Mouse (Mus musculus) E14TG2a.4 (cell line): ENCODE data around the gene Dpp8.

Source experiments
- H3K27me3 ChIP-seq: 2 replicates; pipeline ENCODE4 v1.6.1; 2014; ENCODE audit warnings: low read length, control low read depth; ENCODE audit not compliant: insufficient read depth
- H3K36me3 ChIP-seq: 2 replicates; pipeline ENCODE4 v1.6.1; 2014; ENCODE audit warnings: low read length, control low read depth; ENCODE audit not compliant: insufficient read depth
- H3K4me1 ChIP-seq: replicated peaks from 2 replicates; pipeline ENCODE4 v1.6.1; 2014; ENCODE audit warnings: low read depth, low read length, control low read depth
- H3K4me3 ChIP-seq: replicated peaks from 2 replicates; pipeline ENCODE4 v1.5.1; 2014; ENCODE audit warnings: mild to moderate bottlenecking, low read length
- H3K9me3 ChIP-seq: 2 replicates; pipeline ENCODE4 v1.6.1; 2014; ENCODE audit warnings: low read length, control low read depth
- CTCF ChIP-seq: conservative IDR thresholded peaks from 2 replicates; pipeline ENCODE4 v1.5.1; 2014; ENCODE audit warnings: low read length
- NANOG ChIP-seq: IDR thresholded peaks from 2 replicates; pipeline ENCODE4 v1.6.1; 2014; ENCODE audit warnings: borderline replicate concordance, low read length, mixed read lengths
- POU5F1 ChIP-seq: IDR thresholded peaks from 2 replicates; pipeline ENCODE4 v1.6.1; 2014; ENCODE audit warnings: low read length, borderline replicate concordance

Gene Dpp8

GRCm38 (mm10) chr9:65005737-65006136 is 26.5 kb upstream of the Dpp8 start:
- TF ChIP-seq CTCF (no peak), NANOG (no peak), POU5F1 (no peak)
- no peaks in the 10 kb centered on the region for H3K9me3 ChIP-seq
- H3K4me3 ChIP-seq, result no peak overlapping the region
- no peaks in the 10 kb centered on the region for H3K27me3 ChIP-seq
- peaks cover 52% of the 10 kb centered on the region for H3K36me3 ChIP-seq
- peaks cover 12% of the 10 kb centered on the region for H3K4me1 ChIP-seq

- Histone ChIP-seq H3K4me1 (peaks cover 10% of the 10 kb centered on the region), H3K4me3 (no peak overlapping the region), H3K27me3 (no peaks in the 10 kb centered on the region), H3K9me3 (no peaks in the 10 kb centered on the region), H3K36me3 (peaks cover 24% of the 10 kb centered on the region)
- TF ChIP-seq CTCF, result no peak
- no peak for TF ChIP-seq POU5F1
- no peak for TF ChIP-seq NANOG
Observed at GRCm38 (mm10) chr9:65010632-65011031, 21.6 kb upstream of the Dpp8 start.

GRCm38 (mm10) chr9:65011304-65011703 is 20.9 kb upstream of the Dpp8 start:
- TF ChIP-seq POU5F1 (no peak), NANOG (no peak), CTCF (peak; percentile 70)
- Histone ChIP-seq H3K4me3 (no peak overlapping the region), H3K9me3 (no peaks in the 10 kb centered on the region), H3K27me3 (no peaks in the 10 kb centered on the region), H3K36me3 (peaks cover 18% of the 10 kb centered on the region), H3K4me1 (peaks cover 13% of the 10 kb centered on the region)

- Histone ChIP-seq H3K9me3 (no peaks in the 10 kb centered on the region), H3K36me3 (peaks cover 2% of the 10 kb centered on the region; the same call in 1 of the 2 replicates), H3K27me3 (peaks cover 10% of the 10 kb centered on the region), H3K4me1 (peaks cover 16% of the 10 kb centered on the region), H3K4me3 (no peak overlapping the region)
- TF ChIP-seq NANOG, result no peak
- no peak for TF ChIP-seq CTCF
- TF ChIP-seq POU5F1, result no peak
Observed at GRCm38 (mm10) chr9:65015461-65016222, 16.6 kb upstream of the Dpp8 start.

GRCm38 (mm10) chr9:65016241-65016977 is 15.8 kb upstream of the Dpp8 start:
- H3K9me3 ChIP-seq, result no peaks in the 10 kb centered on the region
- H3K4me1 ChIP-seq, result peaks cover 15% of the 10 kb centered on the region
- TF ChIP-seq NANOG (no peak), CTCF (no peak), POU5F1 (no peak)
- no peaks in the 10 kb centered on the region for H3K36me3 ChIP-seq
- H3K27me3 ChIP-seq, result peaks cover 16% of the 10 kb centered on the region
- H3K4me3 ChIP-seq, result no peak overlapping the region

GRCm38 (mm10) chr9:65016978-65017827 is 15.0 kb upstream of the Dpp8 start:
- Histone ChIP-seq H3K27me3 (peaks cover 16% of the 10 kb centered on the region), H3K36me3 (no peaks in the 10 kb centered on the region), H3K9me3 (no peaks in the 10 kb centered on the region), H3K4me1 (peaks cover 20% of the 10 kb centered on the region), H3K4me3 (no peak overlapping the region)
- TF ChIP-seq POU5F1 (no peak), NANOG (no peak), CTCF (no peak)

- Histone ChIP-seq H3K4me3 (no peak overlapping the region), H3K9me3 (no peaks in the 10 kb centered on the region), H3K4me1 (peaks cover 27% of the 10 kb centered on the region), H3K36me3 (no peaks in the 10 kb centered on the region), H3K27me3 (peaks cover 16% of the 10 kb centered on the region)
- TF ChIP-seq NANOG, result no peak
- no peak for TF ChIP-seq POU5F1
- TF ChIP-seq CTCF, result no peak
Observed at GRCm38 (mm10) chr9:65017896-65018295, 14.3 kb upstream of the Dpp8 start.

GRCm38 (mm10) chr9:65018588-65019121 is 13.6 kb upstream of the Dpp8 start:
- H3K36me3 ChIP-seq, result no peaks in the 10 kb centered on the region
- H3K9me3 ChIP-seq, result no peaks in the 10 kb centered on the region
- TF ChIP-seq NANOG, result no peak
- no peak for TF ChIP-seq POU5F1
- no peak for TF ChIP-seq CTCF
- peaks cover 31% of the 10 kb centered on the region for H3K4me1 ChIP-seq
- no peak overlapping the region for H3K4me3 ChIP-seq
- H3K27me3 ChIP-seq, result peaks cover 16% of the 10 kb centered on the region
